Mouse (Mus musculus) cerebellum, postnatal 25 days (tissue): ENCODE measurements around the gene Tmem138.
"Not testable (repeated sequence)": the region's sequence is repeated elsewhere in the genome, so short reads cannot be mapped to it uniquely, and the experiment has no call there.

Experiments
- DNase-seq, 2 experiments: peaks; one replicate each; pipeline ENCODE4 v3.0.0; 2021; ENCODE audit warnings: mixed read lengths in 2 of 2

Gene Tmem138

DNA sequence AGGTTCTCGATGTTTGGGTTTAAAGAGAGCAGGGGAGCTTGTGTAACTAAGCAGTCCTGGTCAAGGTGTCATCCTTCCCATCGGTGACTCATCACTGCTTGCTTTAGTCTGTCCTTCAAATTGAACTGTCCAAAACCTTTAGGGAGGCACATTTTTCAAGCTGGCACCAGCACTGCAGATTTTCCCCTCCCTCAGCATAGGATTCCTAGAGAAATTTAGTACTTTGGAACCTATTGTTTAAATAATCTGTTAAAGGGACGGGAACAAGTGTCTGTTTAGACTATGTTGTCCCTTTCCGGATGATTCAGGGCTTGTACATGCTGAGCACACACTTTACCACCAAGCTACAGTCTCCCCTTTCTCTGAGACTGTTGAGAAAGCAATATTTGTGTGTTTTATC is 11.9 kb downstream of the Tmem138 start:
- no peak for DNase-seq

DNA sequence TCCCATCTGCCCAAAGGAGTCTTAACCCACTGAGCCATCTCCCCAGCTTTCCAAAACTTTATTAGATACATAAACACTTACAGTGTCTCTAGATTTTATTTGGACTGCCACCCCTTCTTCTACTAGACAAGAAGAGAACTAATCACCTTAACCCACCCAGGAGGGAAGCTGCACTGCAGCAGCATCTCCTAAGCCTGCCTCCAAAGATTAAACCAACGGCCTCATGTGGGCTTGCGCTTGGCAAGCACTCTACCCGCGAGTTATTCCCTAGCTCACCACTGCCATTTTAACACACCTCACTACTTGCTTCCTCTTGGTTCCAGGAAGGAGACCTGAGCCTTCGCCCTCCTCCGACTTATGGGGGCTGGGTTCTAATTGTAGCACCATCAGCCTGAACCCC is 12.9 kb downstream of the Tmem138 start:
- no peak for DNase-seq

DNA sequence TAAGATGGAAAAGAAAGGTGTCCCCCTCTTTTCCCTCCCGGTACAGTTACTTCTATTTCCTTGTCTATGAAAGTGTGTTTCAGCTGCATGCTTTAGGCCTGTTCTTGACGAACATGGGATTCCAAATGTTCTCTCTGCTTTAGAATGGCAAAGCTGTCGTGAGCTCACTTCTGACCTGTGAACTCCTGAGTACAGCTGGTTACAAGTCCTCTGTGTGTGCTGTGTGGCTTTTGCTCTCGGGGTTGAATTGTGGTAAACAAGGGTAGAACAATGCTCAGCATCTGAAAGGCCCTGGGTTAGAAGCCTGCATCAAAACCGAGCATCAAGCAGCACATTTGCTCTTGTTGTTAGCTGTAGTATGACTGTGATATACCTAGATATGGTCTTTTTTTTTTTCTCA is 14.8 kb downstream of the Tmem138 start:
- no peak for DNase-seq

DNA sequence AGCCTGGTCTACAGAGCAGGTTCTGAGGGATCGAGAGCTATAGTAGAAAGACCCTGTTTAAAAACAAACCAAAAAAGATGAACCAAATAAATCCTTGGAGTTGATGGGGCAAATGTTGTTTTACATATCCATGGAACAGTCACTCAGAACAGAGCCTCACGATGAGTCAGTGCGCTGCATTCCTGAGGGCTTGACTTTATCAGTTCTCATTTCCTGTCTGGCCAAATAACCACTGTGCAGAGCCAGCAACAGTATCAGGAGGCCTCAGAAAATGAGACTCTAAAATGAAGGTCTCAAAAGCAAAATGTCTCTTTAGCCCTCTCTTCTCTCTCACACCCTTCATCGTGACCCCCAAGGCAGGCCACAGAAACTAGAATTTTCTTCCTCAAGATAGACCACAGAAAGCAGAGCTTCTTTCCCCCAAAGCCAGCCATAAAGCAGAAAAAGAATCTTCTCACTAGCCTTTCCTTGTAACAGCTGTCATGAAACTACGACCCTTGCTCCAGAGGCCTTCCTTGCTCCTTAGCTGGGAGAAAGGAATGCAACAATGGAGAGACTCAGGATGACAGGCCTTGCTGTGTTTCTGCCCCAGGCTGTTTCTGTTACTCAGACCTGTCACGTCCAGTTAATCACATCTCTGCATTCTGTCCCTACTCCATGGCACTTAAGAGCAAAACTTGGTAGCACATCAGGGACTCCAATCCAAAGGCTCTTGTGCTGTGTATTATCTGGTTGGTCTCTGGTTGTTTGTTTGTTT is 15.4 kb downstream of the Tmem138 start:
- DNase-seq, result no peak

DNA sequence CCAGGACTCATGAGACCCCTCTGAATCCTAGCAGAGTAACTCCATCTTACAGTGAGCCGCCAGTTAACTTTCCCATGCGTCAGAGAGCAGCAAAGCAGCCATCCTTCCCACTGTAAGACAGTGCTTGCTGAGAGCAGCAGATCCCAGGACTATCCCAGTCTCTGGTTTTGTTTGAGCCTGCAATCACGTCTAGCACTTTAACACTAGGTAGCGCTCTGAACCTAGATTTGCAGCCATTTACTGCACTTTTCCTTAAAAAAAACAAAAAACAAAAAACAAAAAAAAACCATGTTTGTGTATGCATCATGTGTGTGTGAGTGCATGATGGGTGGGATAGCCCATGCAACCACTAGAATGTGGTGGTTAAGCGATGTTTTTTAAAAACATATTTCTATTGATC is 17.1 kb downstream of the Tmem138 start:
- DNase-seq, result no peak

DNA sequence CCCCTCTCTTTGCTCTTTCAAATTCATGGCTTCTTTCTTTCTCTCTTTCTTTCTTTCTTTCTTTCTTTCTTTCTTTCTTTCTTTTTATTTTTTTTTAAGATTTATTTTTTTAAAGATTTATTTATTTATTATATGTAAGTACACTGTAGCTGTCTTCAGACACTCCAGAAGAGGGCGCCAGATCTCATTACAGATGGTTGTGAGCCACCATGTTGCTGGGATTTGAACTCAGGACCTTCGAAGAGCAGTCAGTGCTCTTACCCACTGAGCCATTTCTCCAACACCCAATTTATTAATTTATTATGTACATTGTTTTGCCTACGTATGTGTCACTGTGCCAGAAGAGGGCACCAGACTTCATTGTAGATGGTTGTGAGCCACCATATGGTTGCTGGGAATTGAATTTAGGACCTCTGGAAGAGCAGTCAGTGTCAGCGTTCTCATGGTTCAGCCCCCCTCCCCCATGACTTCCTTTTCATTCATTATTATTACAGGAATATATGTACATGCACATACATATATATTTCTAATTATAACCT is 19.3 kb downstream of the Tmem138 start:
- not testable (repeated sequence) for DNase-seq

DNA sequence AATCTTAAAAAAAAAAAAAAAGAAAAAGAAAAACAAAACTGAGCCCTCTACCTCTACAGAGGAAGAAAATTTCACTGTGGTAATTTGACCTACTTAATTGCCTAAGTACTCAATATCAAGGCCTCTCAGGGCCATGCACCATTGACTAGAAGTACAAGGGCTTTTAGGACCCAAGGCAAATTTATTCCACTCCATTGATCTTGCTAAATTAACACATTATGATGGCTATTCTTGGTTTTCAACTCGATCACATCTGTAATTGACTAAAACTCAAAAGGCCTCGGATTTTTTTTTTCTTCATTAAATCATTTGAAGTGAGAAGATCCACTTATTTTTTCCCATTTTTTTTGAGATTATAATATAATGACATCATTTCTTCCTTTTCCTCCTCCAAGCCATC is 19.7 kb downstream of the Tmem138 start:
- no peak for DNase-seq

DNA sequence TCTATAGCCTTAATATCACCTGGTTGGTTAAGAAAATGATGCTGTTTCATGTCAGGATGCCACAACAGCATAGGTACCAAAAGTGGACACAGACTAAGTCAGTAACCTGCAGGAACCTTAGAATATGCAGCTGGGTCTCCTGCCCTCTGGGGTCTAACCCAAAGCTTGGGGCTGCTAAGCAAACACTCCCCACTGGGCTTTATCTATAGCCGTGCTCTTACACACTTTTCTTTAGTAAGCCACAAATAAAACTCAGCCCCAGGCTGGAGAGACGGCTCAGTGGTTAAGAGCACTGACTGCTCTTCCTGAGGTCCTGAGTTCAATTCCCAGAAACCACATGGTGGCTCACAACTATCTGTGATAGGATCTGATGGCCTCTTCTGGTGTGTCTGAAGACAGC is 20.2 kb downstream of the Tmem138 start:
- no peak for DNase-seq

DNA sequence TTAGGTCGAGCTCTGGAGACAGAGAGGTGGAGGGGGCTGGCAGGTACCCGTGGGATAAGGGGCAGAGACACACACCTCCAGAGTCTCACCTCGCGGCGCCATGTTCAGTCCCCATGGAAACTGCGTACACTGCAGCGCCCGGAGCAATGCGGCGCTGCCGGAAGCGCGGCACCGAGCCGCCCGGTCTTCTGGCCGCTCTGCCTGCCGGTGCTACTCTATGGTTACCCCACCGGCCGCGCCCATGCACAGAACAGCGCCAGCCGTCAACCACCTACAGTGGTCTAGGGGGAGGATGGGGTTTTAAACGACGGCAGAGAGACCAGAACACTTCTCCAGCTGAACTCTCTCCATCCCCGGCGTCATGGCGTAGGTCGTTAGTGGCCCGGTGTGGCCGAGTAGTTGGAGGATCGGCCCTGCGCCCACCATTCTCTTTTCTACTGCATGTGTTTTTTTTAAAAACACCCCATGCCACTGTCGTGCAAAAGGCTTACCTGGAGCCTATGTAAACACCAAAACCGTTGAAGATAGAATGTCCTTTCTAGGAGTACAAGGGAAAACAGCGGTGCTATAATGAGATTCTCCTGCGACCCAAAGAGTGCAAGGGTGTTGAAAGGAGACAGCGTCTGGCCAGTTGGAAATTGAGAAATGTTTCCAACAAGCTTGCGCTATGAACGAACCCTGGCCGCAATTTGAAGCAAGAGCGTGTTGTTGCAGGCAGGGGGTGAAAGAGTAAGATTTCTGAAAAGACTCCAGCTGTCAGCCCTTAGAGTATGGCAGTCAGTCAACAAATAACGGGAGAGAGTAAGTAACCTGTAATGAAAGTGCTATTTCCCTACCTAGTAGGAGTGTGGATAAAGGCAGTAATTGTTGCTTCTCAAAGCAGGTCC is 21.3 kb downstream of the Tmem138 start, which contains the start of gene Tmem216:
Tmem216 (minus strand) TSS at position 615 of the 887 bp plus-strand sequence.
- peak; percentile 87 to 91 for DNase-seq

DNA sequence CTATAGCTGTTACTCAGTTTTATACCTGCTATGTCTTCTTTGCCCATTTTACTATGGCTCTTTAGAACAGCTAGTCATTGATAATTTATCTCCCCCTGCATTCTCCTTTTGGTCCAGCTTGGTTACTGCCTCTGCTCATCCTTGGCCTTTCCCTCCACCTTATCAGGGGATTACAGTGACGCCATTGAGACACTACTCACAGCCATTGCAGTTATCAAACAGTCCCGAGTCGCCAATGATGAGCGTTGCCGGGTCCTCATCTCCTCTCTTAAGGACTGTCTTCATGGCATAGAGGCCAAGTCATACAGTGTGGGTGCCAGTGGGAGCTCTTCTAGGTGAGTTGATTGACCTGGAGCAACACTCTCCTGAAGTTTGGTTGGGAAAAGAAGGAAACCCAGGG is 37.7 kb downstream of the Tmem138 start:
- DNase-seq, result no peak

DNA sequence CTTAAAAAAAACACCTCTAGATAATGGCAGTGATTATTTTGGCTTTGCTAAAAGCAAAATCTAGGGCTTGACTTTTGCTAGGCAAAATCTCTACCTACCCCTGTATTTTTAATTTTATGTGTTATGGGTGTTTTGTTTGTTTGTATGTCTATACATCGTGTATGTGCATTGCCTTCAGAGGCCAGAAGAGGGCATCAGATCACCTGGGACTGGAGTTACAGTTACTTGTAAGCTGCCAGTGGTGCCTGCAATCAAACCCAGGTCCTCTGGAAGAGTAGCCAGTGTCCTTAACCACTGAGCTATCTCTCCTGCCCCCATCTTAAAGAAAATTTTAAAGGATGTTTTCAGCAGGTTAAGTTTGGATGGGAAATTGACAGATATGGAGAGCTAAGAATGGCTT is 47.1 kb downstream of the Tmem138 start:
- DNase-seq, result no peak

DNA sequence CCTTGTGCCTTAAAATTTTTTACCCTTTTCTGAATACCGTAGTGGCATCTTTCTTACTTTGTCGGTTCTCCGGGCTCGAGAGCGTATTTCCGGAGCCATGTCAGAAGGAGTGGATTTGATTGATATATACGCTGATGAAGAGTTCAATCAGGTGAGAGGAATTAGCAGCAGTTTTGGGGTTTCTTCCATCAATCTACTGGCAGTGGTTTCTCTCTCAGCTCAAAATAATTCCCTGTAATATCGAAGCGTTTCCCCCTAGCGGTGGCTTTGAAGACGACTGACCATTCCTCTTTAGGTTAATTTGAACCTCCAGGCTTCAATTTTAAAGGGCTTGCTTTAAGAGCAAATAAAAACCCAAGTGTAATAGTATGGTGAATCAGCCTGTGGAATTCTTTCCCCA is 51.3 kb downstream of the Tmem138 start, which contains the start of gene Sdhaf2:
Sdhaf2 (minus strand) TSS at position 233 of the 400 bp plus-strand sequence.
- DNase-seq, result peak in 1 of 2 experiments; percentile 53

DNA sequence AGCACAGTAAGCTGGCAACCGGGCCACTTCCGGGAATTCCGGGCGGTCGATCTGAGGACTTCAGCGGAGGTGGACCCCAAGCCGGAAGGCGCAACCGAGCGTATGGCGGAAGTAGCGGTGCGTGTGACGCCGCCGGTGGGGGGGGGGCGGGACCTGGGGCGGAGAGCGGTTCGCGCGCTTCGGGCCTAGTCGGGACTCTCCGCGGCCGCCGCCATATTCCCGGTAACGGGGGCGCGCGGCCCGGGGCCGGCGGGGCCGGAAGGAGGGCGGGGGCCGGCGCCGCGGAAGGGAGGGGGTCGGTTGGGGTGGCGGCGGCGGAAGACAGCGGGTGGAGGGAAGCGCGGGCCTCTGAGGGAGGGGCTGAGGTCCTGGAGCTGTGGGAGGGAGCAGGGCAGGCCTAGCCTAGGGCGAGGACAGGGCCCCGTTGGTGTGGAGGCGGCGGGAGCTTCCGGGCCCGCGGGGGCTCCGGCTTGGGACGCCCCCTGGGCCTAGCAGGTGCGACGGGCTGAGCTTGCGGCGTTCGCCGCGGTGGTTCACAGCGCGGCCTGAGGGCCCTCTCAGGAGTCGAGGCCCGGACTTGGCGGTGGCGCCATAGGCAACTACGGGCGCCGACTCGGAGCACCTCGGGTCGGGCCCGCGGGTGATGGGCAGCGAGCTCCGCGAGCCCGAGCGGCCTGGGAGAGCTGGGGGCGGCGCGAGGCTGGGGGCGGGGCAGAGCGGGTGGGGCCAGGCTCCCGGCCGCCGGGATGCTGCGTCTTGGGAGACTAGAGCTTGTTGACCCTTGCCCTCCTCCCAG is 51.9 kb downstream of the Tmem138 start, which contains the start of gene Cpsf7:
Cpsf7 (plus strand) TSS at position 161 of the 796 bp plus-strand sequence.
- DNase-seq, result peak; percentile 91 to 96

DNA sequence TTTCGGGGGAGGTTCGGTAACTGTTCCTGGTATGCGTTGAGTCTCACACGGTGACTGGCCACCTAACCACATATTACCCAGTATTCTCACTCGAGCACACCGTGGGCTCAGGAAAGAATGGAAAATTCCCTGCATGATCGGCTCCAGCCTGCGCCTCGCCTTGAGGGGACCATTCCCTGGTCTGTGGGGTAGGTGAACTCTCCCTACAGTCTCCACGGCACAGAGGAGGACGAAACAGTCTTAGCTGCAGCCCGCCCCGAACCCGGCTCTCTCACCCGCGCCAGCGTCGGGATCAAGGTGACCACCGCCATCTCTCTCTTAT is 52.4 kb downstream of the Tmem138 start:
- DNase-seq, result no peak

DNA sequence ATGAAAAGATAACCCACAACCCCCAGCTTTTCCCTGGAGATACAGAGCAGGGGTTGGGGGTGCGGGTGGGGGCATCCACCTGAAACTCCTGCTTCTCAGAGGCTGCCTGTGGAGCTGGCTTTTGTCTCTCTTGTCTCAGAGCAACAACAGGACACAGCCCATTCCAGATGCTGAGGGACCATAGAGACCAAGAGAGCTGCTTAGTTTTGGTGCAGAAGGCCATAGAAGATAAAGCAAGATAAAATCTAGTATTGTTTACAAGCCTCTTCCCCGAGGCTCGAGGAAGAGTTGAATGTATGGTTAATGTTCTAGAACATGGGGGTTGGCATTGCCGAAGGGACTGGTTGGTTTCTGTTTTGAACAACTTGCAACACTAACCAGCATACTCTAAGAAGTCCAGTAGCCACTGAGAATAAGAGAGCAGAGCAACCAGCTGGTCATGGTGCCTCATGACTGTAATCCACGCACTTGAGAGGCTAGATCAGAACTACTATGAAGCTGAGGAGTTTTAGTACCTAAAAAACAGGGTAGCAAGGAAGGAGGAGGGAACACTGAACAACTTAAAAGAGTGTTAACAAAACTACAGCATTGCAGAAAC is 53.6 kb downstream of the Tmem138 start:
- DNase-seq, result no peak

DNA sequence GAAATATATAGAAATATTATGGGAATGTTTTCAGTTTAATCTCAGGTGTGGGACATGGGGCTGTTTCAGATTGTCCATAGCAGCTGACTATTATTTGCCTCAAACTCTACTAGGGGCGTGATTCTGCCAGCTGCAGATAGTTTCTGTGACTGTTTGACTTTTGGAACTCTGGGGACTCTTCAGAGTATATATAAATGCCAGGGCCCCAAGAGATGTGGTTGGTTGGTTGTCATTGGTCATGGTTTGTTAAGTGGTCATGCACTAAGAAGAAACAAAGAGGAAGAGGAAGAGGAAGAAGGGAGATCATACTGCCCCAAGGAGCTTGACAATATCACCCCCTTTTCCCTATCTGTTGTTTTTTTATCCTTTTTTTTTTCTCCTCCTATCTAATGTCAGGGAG is 55.2 kb downstream of the Tmem138 start:
- DNase-seq, result no peak
